Mouse (Mus musculus) natural killer cell, adult 2 months (primary cell): Measurements from ENCODE around the gene Flywch1.

ENCODE experiments used
- DNase-seq, 2 experiments: peaks; one replicate each; pipeline ENCODE4 v3.0.0; 2022; ENCODE audit warnings: low spot score in 2 of 2

Gene Flywch1

GRCm38 (mm10) chr17:23744076-23744475 is 27.3 kb downstream of the Flywch1 start:
- no peak for DNase-seq

GRCm38 (mm10) chr17:23742941-23743340 is 28.5 kb downstream of the Flywch1 start:
- DNase-seq, result no peak

GRCm38 (mm10) chr17:23742210-23742793 is 29.1 kb downstream of the Flywch1 start:
- DNase-seq, result peak; percentile 49 to 58

GRCm38 (mm10) chr17:23741359-23742209 is 29.8 kb downstream of the Flywch1 start:
- no peak for DNase-seq

DNA sequence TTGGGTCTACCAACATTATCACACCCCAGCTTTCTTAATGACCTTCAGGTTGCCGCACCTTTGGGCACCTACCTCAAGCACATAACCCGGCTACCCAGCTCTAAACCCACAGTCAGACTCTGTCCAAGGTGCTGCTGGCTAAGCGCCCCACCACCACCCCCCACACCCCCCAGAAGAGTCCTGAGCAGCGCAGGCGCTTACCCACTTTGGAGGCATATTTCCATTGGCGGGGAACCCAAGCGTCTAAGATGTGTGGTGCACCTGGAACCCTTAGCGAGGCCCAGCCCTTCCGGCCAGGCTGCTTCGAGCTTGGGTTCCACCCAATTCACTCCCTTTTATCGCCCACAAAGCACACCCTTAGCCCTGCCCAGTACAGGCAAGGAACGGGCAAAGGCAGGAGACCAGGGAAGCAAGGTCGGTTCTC is 30.8 kb downstream of the Flywch1 start, which contains the start of gene Paqr4:
Paqr4 (minus strand) TSS at position 270 of the 424 bp plus-strand sequence.
- DNase-seq, result no peak

GRCm38 (mm10) chr17:23740136-23740584 is 31.2 kb downstream of the Flywch1 start:
- peak; percentile 76 to 78 for DNase-seq

- DNase-seq, result no peak
Observed at GRCm38 (mm10) chr17:23739202-23740135, 31.9 kb downstream of the Flywch1 start.

- no peak for DNase-seq
Observed at GRCm38 (mm10) chr17:23738836-23739201, 32.6 kb downstream of the Flywch1 start.

DNA sequence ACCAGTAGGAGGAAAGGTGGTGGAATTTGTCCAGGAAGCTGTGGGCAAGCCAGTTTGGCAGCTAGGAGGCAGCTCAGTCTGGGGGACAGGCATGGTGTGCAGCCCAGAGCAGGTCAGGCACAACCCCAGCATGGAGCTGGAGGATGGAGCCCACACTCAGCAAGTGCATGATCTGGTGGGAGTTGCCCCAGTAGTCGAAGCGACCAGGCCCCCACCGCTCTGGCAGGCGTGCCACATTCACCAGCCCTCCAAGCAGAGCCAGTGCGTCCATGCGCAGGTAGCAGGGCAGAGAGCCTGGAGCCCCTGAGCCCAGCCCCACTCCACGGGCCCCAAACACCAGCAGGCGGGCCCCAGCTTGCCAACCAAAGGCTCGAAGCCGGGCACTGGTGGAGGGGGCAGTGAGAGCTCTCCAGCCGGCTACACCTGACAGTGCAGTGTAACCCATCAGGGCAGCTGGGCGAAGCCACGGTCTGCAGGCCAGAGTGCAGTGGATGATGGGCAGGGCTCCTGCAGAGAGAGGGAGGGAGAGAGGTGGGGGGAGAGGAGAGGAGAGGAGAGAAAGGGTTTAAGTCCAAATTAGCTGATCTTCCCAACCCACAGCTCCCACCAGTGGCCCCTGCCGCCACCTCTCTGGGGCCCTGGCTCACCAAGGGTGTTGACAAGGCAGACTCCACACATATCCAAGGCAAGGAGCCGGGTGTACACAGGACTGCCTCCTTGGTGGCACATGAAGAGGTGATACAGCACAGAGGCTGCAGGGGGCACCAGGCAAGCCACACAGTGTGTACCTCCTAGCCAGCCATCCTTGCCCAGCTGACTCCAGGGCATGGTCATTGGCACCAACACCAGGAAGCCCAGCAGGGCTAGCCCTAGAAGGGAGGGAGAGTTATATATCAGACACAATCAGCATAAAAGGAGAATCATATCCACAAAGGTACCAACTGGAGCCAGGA is 33.6 kb downstream of the Flywch1 start:
- no peak for DNase-seq

DNA sequence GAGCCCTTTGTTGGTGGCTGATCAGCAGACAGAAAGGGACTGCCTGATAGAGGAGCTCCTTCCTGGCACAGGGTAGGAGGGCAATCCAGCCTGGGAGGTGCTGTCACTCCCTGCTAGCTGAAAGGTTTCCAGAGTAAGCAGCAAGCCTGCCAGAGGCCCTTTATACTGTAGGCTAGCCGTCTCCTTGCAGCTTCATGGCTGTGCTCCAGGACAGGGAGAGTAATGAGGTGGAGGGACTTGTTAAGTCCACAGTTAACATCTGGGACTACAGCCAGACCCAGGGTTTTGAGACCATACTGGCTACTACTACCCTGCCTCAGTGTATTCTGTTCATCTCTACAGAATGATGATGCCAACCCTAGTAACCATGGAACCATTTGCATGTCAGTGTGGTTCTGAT is 37.1 kb downstream of the Flywch1 start:
- no peak for DNase-seq

DNA sequence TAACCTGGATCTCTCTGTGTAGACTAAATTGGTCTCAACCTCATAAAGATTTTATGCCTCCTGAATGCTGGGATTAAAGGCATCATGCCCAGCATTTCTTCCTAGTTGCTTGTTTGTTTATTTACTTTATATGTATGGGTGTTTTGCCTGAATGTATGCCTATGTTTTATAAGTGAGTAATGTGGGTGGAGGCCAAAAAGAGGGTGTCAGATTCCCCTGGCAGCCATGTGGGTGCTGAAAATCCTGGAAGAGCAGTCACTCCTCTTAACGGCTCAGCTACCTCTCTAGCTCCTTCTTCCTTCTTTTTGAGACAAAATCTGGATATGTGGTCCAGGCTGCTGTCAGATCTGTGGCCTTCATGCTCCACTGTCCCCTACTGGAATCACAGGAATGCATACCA is 41.0 kb downstream of the Flywch1 start:
- no peak for DNase-seq

- DNase-seq, result peak; percentile 53 to 56
Observed at GRCm38 (mm10) chr17:23726758-23727142, 44.7 kb downstream of the Flywch1 start.

DNA sequence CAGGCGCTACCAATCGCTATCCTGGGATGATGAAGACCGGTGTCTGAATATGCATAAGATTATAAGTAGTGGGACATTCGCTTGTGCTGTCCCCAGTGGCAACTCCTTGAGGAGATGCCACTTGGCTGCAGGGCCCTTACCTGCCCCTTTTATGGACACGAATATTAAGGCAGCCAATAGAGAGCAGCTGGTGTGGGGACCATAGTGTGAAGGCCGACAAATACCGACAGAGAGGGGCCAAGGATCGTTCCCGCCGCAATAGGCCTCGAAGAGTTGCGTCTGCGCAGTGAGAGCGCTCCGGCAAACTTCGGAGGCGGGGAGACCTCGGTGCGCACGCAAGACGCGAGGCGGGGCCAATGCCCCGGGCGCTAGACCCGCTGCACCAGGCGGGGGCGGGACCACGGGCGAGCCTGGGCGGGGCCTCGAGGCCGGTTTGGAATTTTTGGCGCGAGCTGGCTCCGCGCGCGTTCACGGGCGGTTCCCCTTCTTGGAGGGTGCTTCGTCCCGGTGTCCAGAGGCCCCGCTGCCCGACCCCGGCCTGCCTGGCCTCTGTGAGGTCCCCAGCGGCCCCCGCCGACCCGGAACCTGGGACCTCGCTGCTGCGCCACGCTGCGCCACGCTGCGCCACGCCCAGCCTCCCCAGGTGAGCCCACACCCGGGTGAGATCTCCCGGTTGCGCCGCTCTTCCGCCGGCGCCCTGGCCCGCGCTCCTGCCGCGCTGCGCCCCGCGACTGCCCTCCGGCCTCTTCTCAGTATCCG is 45.2 kb downstream of the Flywch1 start, which contains the start of gene Pkmyt1:
Pkmyt1 (plus strand) TSS at position 338 of the 759 bp plus-strand sequence.
- DNase-seq, result peak; percentile 92 to 93

DNA sequence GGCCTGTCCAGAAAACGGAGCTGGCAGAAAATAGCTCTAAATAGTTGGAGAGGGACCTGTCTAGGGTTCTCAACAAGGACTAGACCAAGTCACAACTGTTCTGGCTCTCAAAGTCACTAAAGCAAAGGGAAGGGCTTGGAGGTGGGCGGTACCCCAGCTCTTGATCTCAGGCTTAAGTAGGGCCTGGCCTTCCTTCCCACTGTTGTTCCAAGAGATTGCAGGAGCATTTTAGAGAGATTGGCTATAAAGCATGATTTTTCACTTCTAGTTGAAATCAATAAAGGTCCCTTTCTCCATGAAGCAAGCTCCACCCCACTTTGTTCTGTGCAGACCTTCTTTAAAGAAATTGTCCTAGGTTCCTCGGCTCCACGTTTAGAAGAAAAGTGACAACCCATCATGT is 45.9 kb downstream of the Flywch1 start:
- no peak for DNase-seq

DNA sequence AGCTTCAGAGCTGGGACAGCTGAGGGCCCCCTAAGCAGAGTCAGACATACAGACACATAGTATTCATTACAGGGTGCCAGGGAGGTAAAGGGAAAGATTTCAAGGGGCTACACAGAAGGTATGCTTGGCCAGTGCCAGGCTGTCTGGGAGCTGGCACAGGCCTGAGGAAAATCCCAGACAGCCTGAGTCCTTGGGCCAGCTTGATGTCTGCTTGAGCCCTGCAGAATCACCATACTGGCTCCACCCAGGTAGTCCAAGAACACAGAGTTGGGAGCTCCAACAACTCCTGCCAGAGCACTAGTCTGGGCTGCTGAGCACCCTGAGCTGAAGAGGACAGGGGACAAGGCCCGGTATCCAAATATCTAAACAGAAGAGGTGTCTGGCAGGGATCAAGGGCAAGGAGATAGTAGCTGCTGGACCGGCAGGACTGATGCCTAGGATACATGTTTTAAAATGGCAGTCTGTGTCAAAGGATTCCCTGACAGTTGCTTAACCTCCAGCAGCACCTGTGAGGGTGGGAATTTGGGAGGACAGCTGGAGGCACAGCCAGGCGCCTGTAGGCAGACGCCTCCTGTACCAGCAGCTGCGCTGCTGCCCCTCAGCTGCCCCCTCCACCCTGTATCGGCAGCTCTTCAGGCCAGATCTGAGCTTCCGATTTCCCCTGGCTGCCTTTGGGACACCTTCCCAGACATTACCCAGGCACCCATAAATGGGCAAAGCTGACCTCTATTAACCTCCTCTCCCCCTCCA is 48.9 kb downstream of the Flywch1 start, which contains the start of gene 1520401A03Rik:
1520401A03Rik (minus strand) TSS at position 408 of the 750 bp plus-strand sequence.
- DNase-seq, result no peak

DNA sequence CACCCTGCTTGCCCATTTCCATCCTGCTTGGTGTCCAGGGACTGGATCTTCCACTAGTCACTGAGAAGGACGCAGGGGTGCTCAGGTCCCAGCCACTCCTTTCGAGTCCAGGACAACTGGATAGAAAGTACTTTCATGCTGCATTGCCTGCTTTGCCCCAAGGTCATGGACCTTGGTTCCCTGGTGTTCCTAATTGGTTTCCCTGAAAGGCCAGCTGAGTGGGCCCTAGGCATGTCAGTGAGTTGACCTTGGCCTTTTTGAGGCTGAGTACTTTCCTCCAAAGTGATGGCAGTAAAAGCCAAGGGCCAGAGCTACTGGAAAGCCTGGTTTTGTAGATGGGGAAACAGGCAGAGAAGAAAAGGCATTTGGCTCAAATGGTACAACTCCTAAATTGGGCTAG is 49.5 kb downstream of the Flywch1 start:
- no peak for DNase-seq

- DNase-seq, result no peak
Observed at GRCm38 (mm10) chr17:23719455-23719854, 51.9 kb downstream of the Flywch1 start.

DNA sequence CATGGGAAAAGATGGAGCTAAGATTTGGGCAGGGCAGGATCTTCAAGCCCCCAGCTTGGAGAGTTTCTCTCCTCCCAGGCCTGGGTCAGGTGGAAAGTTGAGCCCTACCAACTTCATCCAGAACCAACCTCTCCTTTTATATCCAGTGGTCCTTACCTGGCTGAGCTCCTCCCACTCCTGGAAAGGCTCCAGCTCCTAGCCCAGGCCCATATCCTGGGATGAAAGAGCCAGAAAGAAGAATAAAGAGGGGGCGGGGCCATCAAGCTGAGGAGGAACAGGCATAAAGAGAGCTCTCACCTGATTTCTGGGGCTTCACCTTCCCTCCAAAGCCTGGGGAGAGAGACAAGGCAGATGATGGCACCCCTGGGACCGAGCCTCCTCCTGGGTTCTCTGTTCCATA is 54.4 kb downstream of the Flywch1 start:
- no peak for DNase-seq

DNA sequence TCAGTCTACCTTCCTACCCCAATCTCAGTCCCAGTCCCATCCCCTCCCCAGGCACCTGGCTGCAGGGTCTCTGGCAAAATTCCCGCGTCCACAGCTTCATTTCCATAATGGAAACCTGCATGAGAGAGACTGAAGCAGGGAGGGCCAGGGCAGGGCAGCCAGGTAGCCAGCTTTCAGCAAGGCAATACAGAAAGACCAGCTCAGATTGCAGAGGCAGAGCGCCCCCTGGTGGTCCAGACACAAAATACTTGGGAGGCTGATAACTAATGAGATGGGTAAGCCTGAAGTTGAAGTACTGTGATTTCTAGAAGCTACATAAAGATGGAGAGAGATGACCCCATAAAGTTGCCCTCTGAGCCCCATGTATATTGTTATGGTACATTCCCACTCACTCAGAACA is 65.2 kb downstream of the Flywch1 start:
- peak; percentile 61 to 73 for DNase-seq
